Mouse (Mus musculus) CH12.LX (cell line): Measurements from ENCODE around the gene Itga2b. TPM values are rescaled to one million over a fixed set of nuclear protein-coding genes. Genes with fewer than 3 reads are reported as not detected.

Experiments
- DNase-seq: peaks from one replicate; pipeline ENCODE4 v3.0.0-alpha.2; 2013; ENCODE audit errors: extremely low read depth
- H3K27ac ChIP-seq: 2 replicates; pipeline ENCODE4 v1.5.1; 2012; ENCODE audit warnings: low read depth, mild to moderate bottlenecking, control low read depth, moderate library complexity; ENCODE audit not compliant: insufficient read depth
- H3K27me3 ChIP-seq: replicated peaks from 2 replicates; pipeline ENCODE3; 2012; ENCODE audit warnings: inconsistent platforms
- H3K36me3 ChIP-seq, 2 experiments: replicated peaks in 1 of 2; 2 replicates each; pipeline versions ENCODE3 to v1.6.1; 2012; ENCODE audit warnings: inconsistent platforms in 1 of 2, low read length in 1 of 2, mild to moderate bottlenecking in 1 of 2, mixed read lengths in 1 of 2, moderate library complexity in 1 of 2; ENCODE audit not compliant: control insufficient read depth in 1 of 2, insufficient read depth in 1 of 2
- H3K4me1 ChIP-seq, 2 experiments: 2 replicates each; pipeline ENCODE4 v1.6.1; 2012; ENCODE audit warnings: inconsistent platforms in 1 of 2, moderate library complexity in 1 of 2; ENCODE audit not compliant: insufficient read depth in 2 of 2, control insufficient read depth in 1 of 2
- H3K4me2 ChIP-seq: 2 replicates; pipeline ENCODE4 v1.6.1; 2012; ENCODE audit warnings: low read depth, mild to moderate bottlenecking, control low read depth; ENCODE audit not compliant: poor library complexity, insufficient read depth, severe bottlenecking
- H3K4me3 ChIP-seq, 3 experiments: fragments of 150-350 bp in 1 of 3; sonication (generic) in 1 of 3; replicated peaks in 1 of 3; 2 replicates each; pipeline versions ENCODE3 to v1.5.1; 2011 to 2012; ENCODE audit warnings: low read depth in 2 of 3, low read length in 2 of 3, mild to moderate bottlenecking in 2 of 3, moderate library complexity in 2 of 3, control low read depth in 1 of 3, improper control_type of control experiment in 1 of 3, inconsistent platforms in 1 of 3, mixed read lengths in 1 of 3; ENCODE audit not compliant: poor library complexity in 1 of 3
- H3K79me2 ChIP-seq: replicated peaks from 2 replicates; pipeline ENCODE4 v1.6.1; 2012; ENCODE audit warnings: mild to moderate bottlenecking, moderate library complexity; ENCODE audit not compliant: control insufficient read depth, poor library complexity, insufficient read depth, severe bottlenecking; ENCODE audit errors: extremely low read depth
- H3K9ac ChIP-seq: 2 replicates; pipeline ENCODE4 v1.6.1; 2012; ENCODE audit warnings: low read depth, mild to moderate bottlenecking, control low read depth, moderate library complexity; ENCODE audit not compliant: insufficient read depth
- H3K9me3 ChIP-seq: replicated peaks from 2 replicates; pipeline ENCODE3; 2012; ENCODE audit warnings: low read length, inconsistent platforms, mixed read lengths
- CHD1 ChIP-seq: IDR thresholded peaks from 2 replicates; pipeline ENCODE4 v1.6.1; 2012; ENCODE audit warnings: low read depth, low read length, improper control_type of control experiment, inconsistent platforms
- CHD2 ChIP-seq: IDR thresholded peaks from 2 replicates; pipeline ENCODE4 v1.6.1; 2011; ENCODE audit warnings: low read length, improper control_type of control experiment
- E2F4 ChIP-seq: IDR thresholded peaks from 2 replicates; pipeline ENCODE4 v1.6.1; 2011; ENCODE audit warnings: low read depth, low read length, improper control_type of control experiment; ENCODE audit not compliant: insufficient replicate concordance
- ELF1 ChIP-seq: IDR thresholded peaks from 2 replicates; pipeline ENCODE4 v1.6.1; 2014; ENCODE audit warnings: low read depth, mild to moderate bottlenecking, inconsistent platforms, low read length, improper control_type of control experiment
- EP300 ChIP-seq: IDR thresholded peaks from 2 replicates; pipeline ENCODE4 v1.6.1; 2011; ENCODE audit warnings: low read length, improper control_type of control experiment
- GABPA ChIP-seq: IDR thresholded peaks from 2 replicates; pipeline ENCODE4 v1.6.1; 2012; ENCODE audit warnings: low read depth, low read length, improper control_type of control experiment, inconsistent platforms; ENCODE audit not compliant: insufficient replicate concordance
- HCFC1 ChIP-seq: IDR thresholded peaks from 2 replicates; pipeline ENCODE4 v1.6.1; 2012; ENCODE audit warnings: low read depth, mild to moderate bottlenecking, inconsistent platforms, low read length, improper control_type of control experiment
- JUN ChIP-seq: IDR thresholded peaks from 2 replicates; pipeline ENCODE4 v1.6.1; 2011; ENCODE audit warnings: low read depth, mild to moderate bottlenecking, low read length, improper control_type of control experiment, moderate library complexity; ENCODE audit not compliant: insufficient read depth
- JUND ChIP-seq: conservative IDR thresholded peaks from 2 replicates; pipeline ENCODE4 v1.6.1; 2011; ENCODE audit warnings: low read depth, low read length, improper control_type of control experiment
- KAT2A ChIP-seq: IDR thresholded peaks from 2 replicates; pipeline ENCODE4 v1.6.1; 2012; ENCODE audit warnings: low read length, improper control_type of control experiment, inconsistent platforms; ENCODE audit not compliant: insufficient replicate concordance
- MAZ ChIP-seq: IDR thresholded peaks from 2 replicates; pipeline ENCODE4 v1.6.1; 2012; ENCODE audit warnings: low read depth, mild to moderate bottlenecking, inconsistent platforms, low read length, improper control_type of control experiment, moderate library complexity
- MEF2A ChIP-seq: IDR thresholded peaks from 2 replicates; pipeline ENCODE4 v1.6.1; 2014; ENCODE audit warnings: low read depth, mild to moderate bottlenecking, inconsistent platforms, low read length, improper control_type of control experiment, borderline replicate concordance
- MXI1 ChIP-seq: IDR thresholded peaks from 2 replicates; pipeline ENCODE4 v1.6.1; 2011; ENCODE audit warnings: mild to moderate bottlenecking, low read depth, low read length, improper control_type of control experiment
- MYC ChIP-seq: IDR thresholded peaks from 2 replicates; pipeline ENCODE4 v1.6.1; 2011; ENCODE audit warnings: low read depth, mild to moderate bottlenecking, improper control_type of control experiment, low read length
- NELFE ChIP-seq: IDR thresholded peaks from 2 replicates; pipeline ENCODE4 v1.6.1; 2011; ENCODE audit warnings: low read depth, low read length, improper control_type of control experiment
- NRF1 ChIP-seq: IDR thresholded peaks from 2 replicates; pipeline ENCODE4 v1.6.1; 2014; ENCODE audit warnings: low read depth, mild to moderate bottlenecking, inconsistent platforms, low read length, improper control_type of control experiment, moderate library complexity
- PAX5 ChIP-seq: IDR thresholded peaks from 2 replicates; pipeline ENCODE4 v1.6.1; 2012; ENCODE audit warnings: low read length, inconsistent platforms, mixed read lengths
- POLR2A ChIP-seq: IDR thresholded peaks from 2 replicates; pipeline ENCODE4 v1.6.1; 2011; ENCODE audit warnings: low read depth, mild to moderate bottlenecking, improper control_type of control experiment, low read length
- POLR2AphosphoS2 ChIP-seq: IDR thresholded peaks from 2 replicates; pipeline ENCODE4 v1.6.1; 2011; ENCODE audit warnings: low read depth, low read length, improper control_type of control experiment
- SIN3A ChIP-seq: IDR thresholded peaks from 2 replicates; pipeline ENCODE4 v1.6.1; 2012; ENCODE audit warnings: low read length, improper control_type of control experiment, inconsistent platforms
- SMC3 ChIP-seq: IDR thresholded peaks from 2 replicates; pipeline ENCODE4 v1.6.1; 2011; ENCODE audit warnings: low read depth, low read length, improper control_type of control experiment
- TBP ChIP-seq: conservative IDR thresholded peaks from 2 replicates; pipeline ENCODE4 v1.6.1; 2011; ENCODE audit warnings: low read depth, low read length, improper control_type of control experiment
- TCF12 ChIP-seq: IDR thresholded peaks from 2 replicates; pipeline ENCODE4 v1.6.1; 2014; ENCODE audit warnings: low read depth, mild to moderate bottlenecking, inconsistent platforms, low read length, improper control_type of control experiment
- UBTF ChIP-seq: IDR thresholded peaks from 2 replicates; pipeline ENCODE4 v1.6.1; 2012; ENCODE audit warnings: low read depth, mild to moderate bottlenecking, inconsistent platforms, low read length, improper control_type of control experiment, moderate library complexity
- USF1 ChIP-seq: IDR thresholded peaks from 2 replicates; pipeline ENCODE4 v1.6.1; 2014; ENCODE audit warnings: low read depth, mild to moderate bottlenecking, inconsistent platforms, low read length, improper control_type of control experiment
- ZC3H11A ChIP-seq: IDR thresholded peaks from 2 replicates; pipeline ENCODE4 v1.6.1; 2012; ENCODE audit warnings: low read depth, mild to moderate bottlenecking, inconsistent platforms, low read length, improper control_type of control experiment
- ZKSCAN1 ChIP-seq: IDR thresholded peaks from 2 replicates; pipeline ENCODE4 v1.6.1; 2012; ENCODE audit warnings: low read depth, inconsistent platforms, low read length, improper control_type of control experiment, borderline replicate concordance
- ZMIZ1 ChIP-seq: IDR thresholded peaks from 2 replicates; pipeline ENCODE4 v1.6.1; 2012; ENCODE audit warnings: low read depth, mild to moderate bottlenecking, inconsistent platforms, low read length, improper control_type of control experiment
- ZNF384 ChIP-seq: IDR thresholded peaks from 2 replicates; pipeline ENCODE4 v1.6.1; 2012; ENCODE audit warnings: low read depth, low read length, improper control_type of control experiment, inconsistent platforms
- dilution Hi-C: fragments of 300-500 bp; cut with MboI; formaldehyde crosslinking; loops from 2 replicates; pipeline ENCODE4 v1.14.3; 2020; ENCODE audit warnings: low sequenced_read_pairs; ENCODE audit not compliant: extremely low pct_unique_long_range_greater_than_20kb, extremely low pct_ligation_motif_present
- in situ Hi-C: fragments of 300-500 bp; cut with MboI; formaldehyde crosslinking; loops from 3 replicates; pipeline ENCODE4 v1.14.3; 2019; ENCODE audit warnings: low sequenced_read_pairs, low pct_ligation_motif_present, low pct_unique_long_range_greater_than_20kb, mixed read lengths
- polyA plus RNA-seq: library from polyadenylated mRNA; unstranded; fragments of >175 nt; gene quantifications from 2 replicates; pipeline ENCODE4 v1.2.1, GENCODE M21; 2012; ENCODE audit warnings: low read depth; ENCODE audit not compliant: insufficient read length
- total RNA-seq, 2 experiments: library from RNA; depleted of rRNA; stranded (reverse); fragments of 300-350 nt in 1 of 2; fragments of >200 nt in 1 of 2; gene quantifications; 2 replicates each; pipeline ENCODE4 v1.2.3; 2012 to 2014

The Itga2b gene
- total and polyA plus RNA-seq, 3 experiments: 0.95 to 3.6 (median 3.0) TPM

- dilution Hi-C loops (no loop called here), in situ Hi-C loops (no loop called here)
- Histone ChIP-seq H3K9me3 (no peaks in the 10 kb centered on the region), H3K9ac (no peak overlapping the region), H3K79me2 (no peaks in the 10 kb centered on the region; the same call in 1 of the 2 replicates), H3K4me1 (no peaks in the 10 kb centered on the region), H3K27me3 (no peaks in the 10 kb centered on the region), H3K4me2 (no peak overlapping the region), H3K27ac (no peak overlapping the region), H3K4me3 (no peak overlapping the region), H3K36me3 (peaks cover 37 to 70% of the 10 kb centered on the region in 2 experiments)
- TF ChIP-seq MEF2A: no peak
- TF ChIP-seq CHD2: no peak
- TF ChIP-seq KAT2A: no peak
- no peak for TF ChIP-seq NRF1
- no peak for TF ChIP-seq ELF1
- no peak for TF ChIP-seq NELFE
- no peak for TF ChIP-seq JUN
- TF ChIP-seq GABPA: no peak
- no peak for TF ChIP-seq ZKSCAN1
- TF ChIP-seq ZC3H11A: no peak
- TF ChIP-seq PAX5: no peak
- no peak for TF ChIP-seq UBTF
- no peak for TF ChIP-seq TCF12
- TF ChIP-seq CHD1: no peak
- TF ChIP-seq MXI1: no peak
- TF ChIP-seq HCFC1: no peak
- DNase-seq: no peak
Measured at GRCm38 (mm10) chr11:102494063-102494650, 24.2 kb upstream of the Itga2b start.

GRCm38 (mm10) chr11:102493241-102493640, 23.3 kb upstream of the Itga2b start:
- in situ Hi-C loops: no loop called here
- Histone ChIP-seq H3K4me3 (no peak overlapping the region), H3K27ac (no peak overlapping the region), H3K27me3 (no peaks in the 10 kb centered on the region), H3K4me1 (no peaks in the 10 kb centered on the region), H3K36me3 (peaks cover 32 to 64% of the 10 kb centered on the region in 2 experiments), H3K9me3 (no peaks in the 10 kb centered on the region), H3K79me2 (no peaks in the 10 kb centered on the region; the same call in 1 of the 2 replicates), H3K4me2 (no peak overlapping the region), H3K9ac (no peak overlapping the region)
- no peak for TF ChIP-seq JUN
- no peak for TF ChIP-seq TBP
- no peak for TF ChIP-seq ZMIZ1
- TF ChIP-seq ZKSCAN1: no peak
- no peak for TF ChIP-seq MYC
- no peak for TF ChIP-seq SMC3
- no peak for TF ChIP-seq UBTF
- no peak for TF ChIP-seq SIN3A
- TF ChIP-seq TCF12: no peak
- no peak for TF ChIP-seq JUND
- TF ChIP-seq MAZ: no peak
- no peak for TF ChIP-seq POLR2A
- TF ChIP-seq GABPA: no peak
- no peak for TF ChIP-seq POLR2AphosphoS2
- no peak for TF ChIP-seq KAT2A
- no peak for TF ChIP-seq E2F4
- TF ChIP-seq ZNF384: no peak
- no peak for TF ChIP-seq EP300
- no peak for TF ChIP-seq USF1
- TF ChIP-seq PAX5: no peak
- no peak for DNase-seq
- dilution Hi-C loops: no loop called here
